Mouse (Mus musculus) cerebellum, postnatal 14 days (tissue): ENCODE results near the gene Npm3.
A peak's percentile ranks its signal among the peaks of the same experiment; 100 is the strongest.

Source experiments
- DNase-seq, 2 experiments: peaks; one replicate each; pipeline ENCODE4 v3.0.0; 2021; ENCODE audit warnings: mixed read lengths in 2 of 2

The Npm3 gene

DNA sequence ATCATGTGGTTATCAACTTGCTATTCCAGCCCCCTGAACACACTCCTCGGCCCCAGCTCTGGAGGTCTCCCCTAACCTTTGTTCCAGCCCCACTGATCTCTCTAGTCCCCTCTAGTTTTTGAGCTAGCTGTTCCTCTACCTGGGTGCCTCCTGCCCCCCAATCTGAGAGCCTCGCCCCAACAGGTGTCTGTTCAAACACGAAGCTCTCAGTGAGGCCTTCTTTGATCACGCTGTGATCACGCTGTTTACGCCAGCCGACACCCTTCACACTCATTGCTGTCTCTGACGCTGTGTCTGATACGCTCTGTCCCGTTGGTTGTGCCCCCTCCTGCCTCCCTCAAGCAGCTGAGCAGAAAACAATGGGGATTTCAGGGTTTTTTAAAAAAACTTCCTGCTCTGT is 15.8 kb downstream of the Npm3 start:
- no peak for DNase-seq

DNA sequence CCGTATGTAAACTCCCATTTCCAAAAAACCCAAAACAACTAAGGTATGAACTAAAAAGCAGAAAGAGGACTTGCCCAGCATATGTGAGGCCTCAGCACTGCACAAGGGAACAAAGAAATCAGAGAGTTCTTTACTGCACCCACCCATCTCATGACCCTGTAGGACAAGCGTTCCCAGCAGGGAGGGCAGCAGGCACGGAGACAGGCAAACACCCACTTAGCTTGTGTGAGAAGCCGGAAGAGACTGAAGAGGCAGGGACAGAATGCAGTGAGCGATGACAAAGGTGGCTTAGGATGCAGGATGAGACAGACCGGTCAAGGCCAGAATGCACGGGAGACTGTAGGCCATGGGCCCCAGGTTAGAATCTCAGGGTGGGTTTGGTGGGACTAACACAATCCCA is 17.7 kb downstream of the Npm3 start:
- no peak for DNase-seq

DNA sequence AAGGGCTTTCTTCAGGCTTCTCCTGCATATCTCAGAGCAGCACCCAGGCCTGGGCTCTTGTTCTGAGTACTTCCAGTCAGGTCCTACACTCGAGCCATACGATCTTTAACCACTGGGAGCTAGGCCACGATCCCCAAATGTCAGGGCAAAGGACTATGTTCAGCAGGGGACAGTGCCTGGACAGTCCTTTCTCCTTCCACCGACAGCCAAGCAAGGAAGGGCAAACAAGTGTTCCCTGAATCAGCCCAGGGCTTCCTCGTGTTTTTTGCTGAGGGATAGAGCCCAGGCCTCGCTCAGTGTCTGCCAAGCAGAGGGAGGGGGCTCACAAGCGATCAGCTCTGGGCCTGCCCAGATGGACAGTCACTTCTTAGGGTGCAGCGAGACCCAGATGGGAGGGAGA is 19.3 kb downstream of the Npm3 start:
- no peak for DNase-seq

DNA sequence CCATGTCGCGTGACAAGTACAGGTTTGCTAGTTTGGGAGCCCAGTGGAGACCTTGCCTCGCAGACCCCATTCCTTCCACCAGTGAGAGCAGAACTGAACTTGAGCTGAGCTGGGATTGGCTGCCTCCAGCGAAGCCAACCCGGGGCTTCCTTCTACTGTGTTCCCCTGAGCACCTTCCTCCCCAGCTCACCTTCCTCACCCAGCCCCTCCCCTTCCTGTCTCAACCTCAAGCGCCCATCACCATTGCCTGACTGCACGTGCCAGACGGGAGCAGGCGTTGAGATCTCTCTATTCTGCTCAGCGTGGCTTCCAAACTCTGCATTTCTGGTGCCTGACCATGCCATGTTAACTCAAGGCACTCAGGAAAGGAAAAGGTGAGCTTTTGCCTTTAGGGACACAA is 22.2 kb downstream of the Npm3 start:
- DNase-seq, result no peak

DNA sequence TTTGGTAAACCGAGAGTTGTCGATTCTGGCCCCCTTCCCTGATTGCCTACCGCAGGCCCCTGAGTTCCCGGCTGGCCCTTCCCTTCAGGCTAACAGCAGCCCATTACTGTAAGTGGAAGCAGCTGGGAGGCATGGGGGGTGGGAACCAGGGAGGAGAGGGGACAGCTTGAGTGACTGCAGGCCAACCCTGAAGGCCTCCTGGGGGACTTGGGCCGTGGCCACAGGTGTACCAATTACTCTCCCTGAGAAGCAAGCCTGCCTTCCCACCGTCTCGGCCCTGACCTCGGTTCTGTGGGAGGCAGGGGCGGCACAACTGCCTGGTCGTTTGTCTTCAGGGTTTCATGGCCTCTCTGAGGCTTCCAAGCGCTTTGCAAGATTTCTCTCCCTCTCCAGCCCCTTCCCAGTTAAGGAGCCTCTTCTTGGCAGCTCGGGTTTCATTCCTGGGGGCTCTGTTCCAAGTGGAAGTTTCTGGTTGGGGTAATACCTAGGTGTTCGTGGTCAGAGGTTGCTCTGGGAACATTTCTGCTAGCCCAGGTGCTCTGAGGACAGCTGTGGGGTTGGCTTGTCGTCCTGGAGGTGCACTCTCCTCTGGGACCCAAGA is 23.6 kb downstream of the Npm3 start:
- DNase-seq, result peak in 1 of 2 experiments; percentile 24

DNA sequence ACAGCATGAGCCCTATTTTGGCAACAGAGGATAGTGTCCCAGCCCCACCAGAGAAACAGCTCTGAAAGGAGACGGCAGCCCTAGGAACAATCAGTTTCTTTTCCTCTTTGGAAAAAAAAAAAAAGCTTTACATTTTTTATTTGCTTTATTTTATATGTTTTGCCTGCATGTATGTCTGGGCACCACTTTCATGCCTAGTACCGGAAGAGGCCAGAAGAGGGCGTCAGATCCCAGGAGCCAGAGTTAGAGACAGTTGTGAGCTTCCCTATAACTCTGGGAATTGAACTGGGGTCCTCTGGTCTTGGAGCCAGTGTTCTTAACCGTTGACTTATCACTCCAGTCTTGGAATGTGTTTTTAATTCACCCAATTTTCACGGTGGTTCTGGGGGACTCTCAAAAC is 27.2 kb downstream of the Npm3 start:
- no peak for DNase-seq

DNA sequence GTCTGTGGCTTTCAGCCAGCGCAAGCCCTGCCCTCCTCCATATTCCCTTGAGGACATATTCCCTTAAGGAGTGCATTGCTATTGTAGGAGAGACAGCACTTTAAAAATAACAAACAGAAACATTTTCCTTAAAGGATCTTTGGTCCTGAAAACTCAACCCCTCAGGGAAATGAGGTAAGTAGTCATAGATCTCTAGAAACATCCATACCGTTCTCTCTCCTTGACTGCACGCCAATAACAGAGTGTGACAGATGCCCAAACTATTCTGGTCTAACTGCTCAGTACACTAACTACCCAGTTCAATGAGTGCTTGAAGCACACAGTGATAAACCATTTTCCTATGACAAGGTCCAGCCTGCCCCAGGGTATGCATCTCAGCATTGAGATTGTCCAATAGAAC is 31.1 kb downstream of the Npm3 start:
- no peak for DNase-seq

DNA sequence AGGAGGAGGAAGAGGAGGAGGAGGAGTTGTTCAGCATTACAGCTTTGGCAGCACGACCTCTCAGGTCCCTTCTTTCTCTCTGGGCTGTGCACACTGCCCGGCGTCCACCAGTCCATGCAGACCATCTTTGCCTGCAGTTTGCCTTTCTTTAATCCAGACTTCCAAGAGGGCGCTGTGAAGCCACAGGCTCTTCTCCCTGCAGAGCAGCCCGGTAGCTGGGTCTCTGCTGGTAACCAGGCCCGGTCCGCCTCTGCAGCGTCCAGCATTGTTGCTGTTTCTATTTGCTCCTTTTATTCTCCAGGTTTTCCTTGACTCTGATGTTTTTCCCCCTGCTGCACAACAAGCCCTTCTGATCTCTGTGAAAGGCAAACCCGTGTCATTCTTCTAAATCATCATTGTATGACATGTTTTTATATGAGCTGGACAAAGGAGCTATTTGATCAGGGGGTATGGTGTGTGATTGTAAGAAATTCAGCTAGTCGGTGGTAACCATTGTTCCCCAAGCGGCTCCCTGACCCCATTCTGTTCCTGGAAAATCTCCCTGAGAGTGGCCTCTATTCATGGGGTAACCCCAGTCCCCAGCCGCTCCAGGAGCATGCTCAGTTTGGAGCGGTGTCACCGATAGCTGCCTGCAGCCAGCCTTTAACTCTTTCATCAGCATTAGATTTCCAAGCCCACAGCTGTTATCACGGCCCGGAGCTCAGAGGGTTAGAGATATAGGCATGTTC is 31.7 kb downstream of the Npm3 start:
- DNase-seq, result peak; percentile 61

DNA sequence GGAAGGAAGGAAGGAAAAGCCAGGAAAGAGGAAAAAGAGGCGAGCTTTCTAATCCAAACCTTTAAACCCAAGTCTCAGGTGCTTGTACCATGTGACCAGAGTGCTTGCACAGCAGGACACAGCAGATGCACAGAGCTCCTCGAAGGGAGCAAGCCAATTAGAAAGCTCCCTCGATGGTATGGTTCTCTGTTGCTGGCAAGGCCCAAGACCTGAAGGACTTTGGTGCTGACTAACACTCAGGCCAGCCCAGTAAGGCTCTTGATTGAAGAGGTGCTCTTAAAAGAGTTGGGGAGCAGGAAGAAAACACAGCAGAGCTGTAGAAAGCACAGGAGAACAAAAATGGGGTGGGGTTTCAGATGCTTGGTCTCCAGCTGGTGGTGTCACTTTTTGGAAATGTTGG is 40.7 kb downstream of the Npm3 start:
- no peak for DNase-seq
